Mouse (Mus musculus) cortical plate, adult 2 months (tissue): ENCODE measurements around the gene Cep164.

Experiments
- CTCF ChIP-seq: fragments of 200-500 bp; IDR thresholded peaks from 2 replicates; pipeline ENCODE4 v1.5.1; 2011; ENCODE audit warnings: mild to moderate bottlenecking, control low read depth, low read length; ENCODE audit not compliant: insufficient read depth; ENCODE audit errors: extremely low read depth
- POLR2A ChIP-seq: fragments of 200-500 bp; IDR thresholded peaks from 2 replicates; pipeline ENCODE4 v1.6.1; 2011; ENCODE audit warnings: mild to moderate bottlenecking, low read length, control low read depth; ENCODE audit not compliant: insufficient read depth; ENCODE audit errors: extremely low read depth

- TF ChIP-seq CTCF (peak; percentile 32; the same call in 1 of the 2 replicates), POLR2A (no peak)
Measured at GRCm38 (mm10) chr9:45740584-45740980, 87.9 kb downstream of the Cep164 start.
